Mouse (Mus musculus) urinary bladder, adult 18-20 months (tissue): Measurements from ENCODE around the gene Arhgap35.
"Not testable (repeated sequence)": the region's sequence is repeated elsewhere in the genome, so short reads cannot be mapped to it uniquely, and the experiment has no call there.

Experiments
- DNase-seq, 2 experiments: peaks; one replicate each; pipeline ENCODE4 v3.0.0; 2022; ENCODE audit warnings: low spot score in 2 of 2, mixed read lengths in 2 of 2

Arhgap35 gene

GRCm38 (mm10) chr7:16606808-16607207 lies 8.0 kb downstream of the Arhgap35 start:
- not testable (repeated sequence) for DNase-seq

DNA sequence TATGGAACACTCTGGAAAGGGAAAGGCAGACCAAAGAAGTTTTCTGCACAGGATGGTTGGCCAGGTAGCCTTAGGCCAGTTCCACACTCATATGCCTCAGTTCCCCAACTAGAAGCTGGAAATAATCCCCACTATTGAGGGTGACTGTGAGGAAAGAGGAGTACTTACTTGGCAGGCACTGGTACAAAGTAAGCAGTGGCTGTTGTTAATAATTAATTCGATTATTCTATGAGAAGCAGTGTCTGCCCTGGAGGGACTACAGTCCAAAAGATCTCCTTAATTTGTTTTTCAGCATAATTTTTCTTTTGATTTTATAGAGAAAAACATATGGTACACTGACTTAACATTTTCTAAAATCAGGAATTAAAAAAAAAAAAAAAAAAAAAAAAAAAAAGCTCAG lies 10.7 kb downstream of the Arhgap35 start:
- DNase-seq, result no peak

- no peak for DNase-seq
Observed at GRCm38 (mm10) chr7:16601683-16602102, 13.1 kb downstream of the Arhgap35 start.

GRCm38 (mm10) chr7:16599006-16599405 lies 15.8 kb downstream of the Arhgap35 start:
- DNase-seq, result no peak

- no peak for DNase-seq
Observed at GRCm38 (mm10) chr7:16591292-16591691, 23.5 kb downstream of the Arhgap35 start.

DNA sequence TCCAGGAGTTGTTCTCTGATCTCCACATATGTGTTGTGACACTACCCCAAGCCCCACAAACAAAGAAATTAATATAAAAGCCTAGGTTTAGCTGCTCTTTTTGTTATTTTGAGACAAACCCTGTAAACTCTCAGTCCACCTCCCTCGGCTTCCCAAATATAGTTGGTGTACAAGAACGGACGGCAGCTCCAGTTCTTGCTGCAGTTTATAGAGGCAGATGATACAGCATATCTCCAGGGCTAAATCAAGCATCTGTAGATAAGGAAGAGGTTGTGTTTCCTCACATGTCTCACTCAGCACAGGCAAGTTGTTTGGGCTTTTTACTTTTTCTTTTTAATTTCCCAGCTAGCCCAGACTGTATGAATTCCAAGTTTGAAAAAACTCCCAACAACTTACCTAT lies 27.1 kb downstream of the Arhgap35 start:
- no peak for DNase-seq

- no peak for DNase-seq
Observed at GRCm38 (mm10) chr7:16584384-16584783, 30.4 kb downstream of the Arhgap35 start.

GRCm38 (mm10) chr7:16583775-16584174 lies 31.0 kb downstream of the Arhgap35 start:
- DNase-seq, result no peak

GRCm38 (mm10) chr7:16582299-16582698 lies 32.5 kb downstream of the Arhgap35 start:
- peak in 1 of 2 experiments; percentile 22 for DNase-seq

GRCm38 (mm10) chr7:16581276-16582100 lies 33.3 kb downstream of the Arhgap35 start:
- DNase-seq, result no peak

DNA sequence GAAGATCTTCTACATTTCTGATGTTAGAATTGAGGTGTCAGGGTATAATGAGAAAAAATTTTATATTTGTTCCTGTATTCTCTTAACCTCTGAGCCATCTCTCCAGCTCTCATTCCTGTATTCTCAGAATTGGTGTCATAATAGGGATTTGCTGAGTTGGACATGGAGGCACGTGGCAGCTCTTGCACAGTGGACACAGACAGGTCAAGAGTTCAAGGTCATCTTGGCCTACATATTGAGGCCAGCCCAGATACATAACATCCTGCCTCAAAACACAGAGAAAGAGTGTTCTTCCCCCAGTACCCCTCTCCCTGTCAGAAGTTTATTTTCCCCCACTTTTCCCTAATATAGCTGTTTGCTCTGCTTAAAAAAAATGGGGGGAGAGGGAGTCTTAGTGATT lies 38.1 kb downstream of the Arhgap35 start:
- DNase-seq, result no peak

DNA sequence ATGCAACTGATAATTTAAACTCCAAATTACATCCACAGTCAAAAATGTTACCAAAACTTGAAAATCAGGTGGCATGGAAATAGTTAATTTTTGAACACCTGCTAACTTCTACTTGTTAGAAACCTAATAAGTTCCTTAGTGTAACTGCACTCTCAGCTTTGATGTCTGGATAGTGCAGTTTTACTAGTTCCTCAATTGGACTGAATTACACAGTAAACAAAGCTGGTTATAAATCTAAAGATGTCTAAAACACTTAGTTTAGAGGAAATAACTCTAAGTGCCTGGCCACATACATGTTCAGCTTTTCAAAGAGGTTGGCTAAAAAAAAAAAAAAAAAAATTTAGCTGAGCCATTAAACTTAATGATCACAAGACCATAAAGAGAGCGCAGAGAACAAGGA lies 43.6 kb downstream of the Arhgap35 start:
- DNase-seq, result no peak

- no peak for DNase-seq
Observed at GRCm38 (mm10) chr7:16570737-16571136, 44.1 kb downstream of the Arhgap35 start.

DNA sequence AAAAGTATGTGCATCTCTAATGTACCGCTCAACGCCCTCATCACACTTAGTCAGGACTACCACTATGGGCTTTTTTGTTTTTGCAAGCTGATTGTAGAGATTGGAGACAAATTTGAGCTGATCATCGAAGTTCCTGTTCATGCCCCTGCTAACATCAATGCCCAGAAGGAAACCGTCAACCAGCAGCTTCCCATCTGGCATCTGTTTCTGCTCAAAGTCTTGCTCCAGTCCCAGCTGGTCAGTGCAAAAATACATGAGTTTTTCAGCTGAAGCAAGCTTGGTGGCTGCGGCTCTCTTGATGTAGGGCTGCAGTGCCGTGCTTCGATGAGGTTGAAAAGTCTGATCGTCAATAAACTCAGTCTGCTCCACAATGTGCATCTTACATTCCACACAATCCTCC lies 50.3 kb downstream of the Arhgap35 start:
- DNase-seq, result no peak

DNA sequence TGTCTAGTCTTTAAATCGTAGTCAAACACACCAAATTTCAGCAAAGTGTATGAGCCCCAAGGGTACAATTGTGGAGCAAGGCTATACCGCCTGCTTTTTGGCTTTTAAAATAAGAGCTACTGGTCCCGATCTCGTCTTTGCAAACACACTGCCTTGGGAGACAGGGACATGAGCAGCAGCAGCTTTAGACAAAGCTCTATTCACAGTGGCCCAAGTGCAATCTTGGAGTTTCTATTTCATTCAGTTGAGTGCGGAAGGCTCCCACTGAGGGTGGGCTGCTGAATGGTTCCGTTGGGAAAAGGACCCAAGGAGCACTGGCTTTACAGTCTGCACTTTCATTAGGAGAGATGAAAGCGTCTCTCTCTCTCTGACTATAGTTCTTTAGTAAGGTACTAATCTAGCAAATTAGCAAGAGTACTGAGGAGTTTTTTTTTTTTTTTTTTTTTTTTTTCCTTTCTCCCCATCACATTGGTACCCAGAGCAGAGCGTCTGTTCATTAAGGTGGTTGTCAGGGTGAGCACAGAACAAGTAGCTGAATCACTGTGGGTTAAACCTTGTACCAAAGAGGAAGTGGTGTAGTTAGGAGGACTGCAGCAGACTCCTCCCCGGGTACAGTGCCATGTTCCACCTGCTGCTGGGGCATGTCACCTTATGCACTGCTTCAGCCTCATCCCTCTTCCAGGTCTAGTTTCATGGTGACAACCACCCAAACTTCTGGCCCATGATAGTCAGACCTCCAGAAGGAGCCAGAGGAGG lies 56.8 kb downstream of the Arhgap35 start:
- DNase-seq, result no peak

DNA sequence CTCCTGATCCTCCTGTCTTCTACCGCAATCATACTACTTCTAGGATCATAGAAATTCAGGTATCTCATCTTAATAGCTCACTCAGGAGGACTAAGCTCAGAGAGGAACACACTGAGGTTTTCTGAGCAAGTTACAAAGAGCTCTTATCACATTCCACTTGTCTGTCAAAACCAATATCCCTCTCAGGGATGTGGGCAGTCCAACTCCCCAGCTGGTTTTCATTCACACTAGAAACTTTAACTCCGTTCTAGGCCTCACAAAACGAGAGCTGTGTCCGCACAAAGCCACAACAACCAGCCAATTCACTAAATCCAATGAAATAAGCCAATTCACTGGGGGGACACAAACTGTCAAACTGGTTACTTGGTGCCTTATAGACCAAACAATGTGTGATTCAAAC lies 57.5 kb downstream of the Arhgap35 start:
- DNase-seq, result no peak

GRCm38 (mm10) chr7:16554215-16554614 lies 60.6 kb downstream of the Arhgap35 start:
- DNase-seq, result no peak

GRCm38 (mm10) chr7:16551581-16551980 lies 63.2 kb downstream of the Arhgap35 start:
- no peak for DNase-seq

DNA sequence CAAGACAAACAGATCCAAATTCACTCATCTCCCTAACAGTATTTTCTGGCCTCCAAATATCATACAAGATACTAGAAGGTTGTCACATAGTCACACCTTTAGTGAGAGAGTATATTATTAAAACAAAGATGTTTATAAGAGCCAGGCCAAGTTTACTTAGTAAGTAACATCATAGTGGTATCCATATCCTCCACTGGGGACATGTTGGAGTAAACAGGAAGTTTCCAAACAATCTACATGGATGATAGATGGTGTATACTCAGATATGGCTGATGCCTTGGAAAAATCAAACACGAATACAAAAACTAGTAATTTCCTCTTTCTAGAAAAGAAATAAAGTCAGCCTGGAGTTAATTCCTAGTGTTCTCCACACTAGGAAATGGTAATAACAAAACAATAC lies 65.5 kb downstream of the Arhgap35 start:
- DNase-seq, result no peak

- no peak for DNase-seq
Observed at GRCm38 (mm10) chr7:16544770-16545169, 70.0 kb downstream of the Arhgap35 start.

DNA sequence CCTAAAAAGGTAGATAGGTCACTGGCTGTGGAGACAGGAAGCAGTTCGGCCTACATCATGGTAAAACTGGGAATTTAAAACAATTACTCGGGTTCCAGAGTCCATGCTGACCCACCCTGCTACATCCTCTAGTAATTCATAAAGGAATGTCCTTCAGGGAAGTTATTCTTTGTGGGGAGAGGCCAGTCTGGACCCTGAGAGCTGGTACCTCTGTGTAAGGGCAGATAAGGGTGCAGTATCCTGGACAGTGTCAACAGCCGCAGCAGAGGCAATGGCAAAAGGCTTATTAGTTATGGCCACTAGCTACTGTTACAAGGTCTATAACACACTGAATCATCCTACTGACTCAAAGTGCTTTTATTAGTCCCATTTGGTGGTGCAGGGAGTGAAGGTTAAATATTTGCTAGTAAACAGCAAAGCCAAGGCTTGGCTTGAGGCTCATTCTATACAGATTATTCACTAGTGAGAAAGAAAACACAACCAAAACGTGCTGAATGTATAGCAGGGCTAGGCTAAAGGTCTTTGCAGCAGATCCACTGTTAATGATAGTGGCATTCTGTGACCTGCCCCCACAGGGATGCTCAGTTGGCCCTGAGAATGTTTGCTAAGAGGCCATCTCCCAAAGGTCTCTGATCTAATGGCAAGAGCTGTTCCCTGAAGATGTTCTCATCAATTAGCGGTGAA lies 77.4 kb downstream of the Arhgap35 start:
- DNase-seq, result no peak

GRCm38 (mm10) chr7:16525995-16526394 lies 88.8 kb downstream of the Arhgap35 start:
- peak in 1 of 2 experiments; percentile 17 for DNase-seq
